Mouse (Mus musculus) ES-Bruce4 (cell line): ENCODE measurements around the gene Ttyh1.
"Not testable (repeated sequence)": the region's sequence is repeated elsewhere in the genome, so short reads cannot be mapped to it uniquely, and the experiment has no call there.

Experiments used
- CTCF ChIP-seq: IDR thresholded peaks from one replicate; pipeline ENCODE4 v1.8.1; 2011; ENCODE audit warnings: low read depth, low read length
- EP300 ChIP-seq: IDR thresholded peaks from 2 replicates; pipeline ENCODE4 v1.6.1; 2011; ENCODE audit warnings: low read depth, low read length; ENCODE audit not compliant: insufficient read depth
- POLR2A ChIP-seq: IDR thresholded peaks from one replicate; pipeline ENCODE4 v1.8.1; 2011; ENCODE audit warnings: low read length; ENCODE audit not compliant: insufficient read depth

GRCm38 (mm10) chr7:4161596-4161995 is 42.4 kb downstream of the Ttyh1 start:
- not testable (repeated sequence) for TF ChIP-seq CTCF, POLR2A, EP300
